Mouse (Mus musculus) inflammation-experienced regulatory T-cells (primary cell): ENCODE data around the gene Jsrp1. TPM values are rescaled to one million over a fixed set of nuclear protein-coding genes. Genes with fewer than 3 reads are reported as not detected.

Experiments
- polyA plus RNA-seq, 2 experiments: library from polyadenylated mRNA; unstranded; fragments of 100-300 nt; shearing (Covaris generic); gene quantifications; one replicate each; pipeline ENCODE4 v1.2.1; 2017

Gene Jsrp1
- 1 to 10 TPM in 1 of 2 experiments, not detected in 1; 1.4 TPM for polyA plus RNA-seq

DNA sequence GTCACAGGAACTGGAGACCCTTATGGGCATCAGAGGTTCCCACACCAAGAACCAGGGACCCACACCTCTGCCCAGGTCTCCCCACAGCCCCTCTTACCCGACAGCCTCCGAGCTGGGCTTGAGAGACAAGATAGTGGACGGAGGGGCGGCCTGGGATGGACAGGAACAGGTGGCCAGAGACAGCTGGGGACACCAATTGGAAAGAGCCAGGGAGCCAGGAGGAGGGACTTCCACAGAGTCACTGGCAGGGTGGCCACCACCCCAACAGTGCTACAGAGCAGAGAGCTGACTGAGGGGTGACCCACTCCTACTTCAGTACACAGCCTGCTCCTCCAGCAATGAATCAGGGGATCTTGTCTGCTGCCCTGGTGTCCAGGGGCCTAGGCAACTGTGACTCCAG is at the start of gene Jsrp1:
Jsrp1 (minus strand) TSS at position 133 of the 400 bp plus-strand sequence.

DNA sequence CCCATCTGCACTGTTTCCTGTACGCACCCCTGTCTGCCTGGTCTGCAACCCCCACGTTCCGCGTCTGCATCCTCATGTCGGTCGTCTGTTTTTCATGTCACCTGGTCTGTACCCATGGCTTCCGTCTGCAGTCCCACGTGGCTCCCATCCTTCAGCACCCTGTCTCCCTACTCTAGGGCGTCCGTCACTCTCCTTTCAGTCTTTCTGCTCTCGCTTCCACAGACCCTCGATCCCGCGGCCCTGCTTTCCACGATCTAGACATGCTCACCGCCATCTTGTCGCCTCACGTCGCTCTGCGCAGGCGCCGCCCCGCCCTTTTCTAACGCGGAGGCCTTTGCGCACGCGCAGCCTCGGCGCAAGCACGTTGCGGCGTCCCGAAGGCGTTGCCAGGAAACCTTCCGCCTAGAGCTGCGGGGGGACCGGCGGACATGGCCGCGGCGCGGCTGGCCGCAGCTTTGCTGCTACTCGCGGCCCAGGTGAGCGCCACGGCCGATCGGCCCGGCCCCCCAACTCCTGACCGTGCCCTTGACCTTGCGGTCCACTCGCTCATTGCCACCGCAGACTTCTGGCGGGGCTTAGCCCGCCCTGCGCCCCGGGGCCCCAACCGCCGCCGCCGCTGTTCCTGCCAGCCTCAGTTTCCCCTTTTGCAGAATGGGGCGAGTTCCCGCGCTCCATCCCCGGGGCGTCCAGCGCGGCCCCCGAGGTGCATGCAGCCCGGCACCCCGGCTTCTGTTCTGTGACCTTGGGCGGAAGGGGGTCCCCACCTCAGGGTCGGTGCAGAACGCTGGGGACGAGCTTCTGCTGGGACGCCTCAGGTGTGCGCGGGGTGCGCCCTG is 41.8 kb upstream of the Jsrp1 start, which contains the start of the genes Lsm7 and Sppl2b:
Lsm7 (minus strand) TSS at position 297 of the 836 bp plus-strand sequence.
Sppl2b (plus strand) TSS at position 363 of the 836 bp plus-strand sequence.

DNA sequence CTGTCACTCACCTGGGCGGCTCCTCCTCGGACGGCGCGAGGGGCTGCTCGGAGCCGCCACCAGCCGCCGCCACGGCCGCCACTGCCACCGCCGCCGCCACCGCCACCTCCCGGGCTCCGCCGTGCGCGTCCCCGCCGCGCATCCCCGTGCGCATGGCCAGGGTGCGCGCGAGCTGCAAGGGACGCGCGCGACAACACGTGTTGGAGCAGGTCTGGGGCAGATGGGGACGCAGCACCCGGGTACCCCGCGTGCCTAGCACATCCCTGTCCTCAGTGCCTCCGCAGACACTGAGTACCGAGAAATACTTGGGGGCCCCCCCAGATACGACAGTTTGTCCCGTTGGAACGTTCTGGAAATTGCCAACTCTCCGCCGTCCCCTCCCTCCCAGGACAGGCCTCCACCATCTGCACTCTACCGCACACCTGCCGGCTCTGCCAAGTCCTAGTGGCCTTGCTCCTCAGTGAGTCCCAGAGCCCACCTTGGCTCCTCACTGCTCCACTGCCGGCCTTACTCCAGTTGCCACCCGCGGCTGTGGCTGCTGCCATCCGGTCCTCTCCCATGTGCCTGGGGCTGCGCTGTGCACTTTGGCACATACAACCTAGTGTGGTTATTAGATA is 30.7 kb upstream of the Jsrp1 start, which contains the start of gene Lingo3:
Lingo3 (minus strand) TSS at position 109 of the 617 bp plus-strand sequence.

DNA sequence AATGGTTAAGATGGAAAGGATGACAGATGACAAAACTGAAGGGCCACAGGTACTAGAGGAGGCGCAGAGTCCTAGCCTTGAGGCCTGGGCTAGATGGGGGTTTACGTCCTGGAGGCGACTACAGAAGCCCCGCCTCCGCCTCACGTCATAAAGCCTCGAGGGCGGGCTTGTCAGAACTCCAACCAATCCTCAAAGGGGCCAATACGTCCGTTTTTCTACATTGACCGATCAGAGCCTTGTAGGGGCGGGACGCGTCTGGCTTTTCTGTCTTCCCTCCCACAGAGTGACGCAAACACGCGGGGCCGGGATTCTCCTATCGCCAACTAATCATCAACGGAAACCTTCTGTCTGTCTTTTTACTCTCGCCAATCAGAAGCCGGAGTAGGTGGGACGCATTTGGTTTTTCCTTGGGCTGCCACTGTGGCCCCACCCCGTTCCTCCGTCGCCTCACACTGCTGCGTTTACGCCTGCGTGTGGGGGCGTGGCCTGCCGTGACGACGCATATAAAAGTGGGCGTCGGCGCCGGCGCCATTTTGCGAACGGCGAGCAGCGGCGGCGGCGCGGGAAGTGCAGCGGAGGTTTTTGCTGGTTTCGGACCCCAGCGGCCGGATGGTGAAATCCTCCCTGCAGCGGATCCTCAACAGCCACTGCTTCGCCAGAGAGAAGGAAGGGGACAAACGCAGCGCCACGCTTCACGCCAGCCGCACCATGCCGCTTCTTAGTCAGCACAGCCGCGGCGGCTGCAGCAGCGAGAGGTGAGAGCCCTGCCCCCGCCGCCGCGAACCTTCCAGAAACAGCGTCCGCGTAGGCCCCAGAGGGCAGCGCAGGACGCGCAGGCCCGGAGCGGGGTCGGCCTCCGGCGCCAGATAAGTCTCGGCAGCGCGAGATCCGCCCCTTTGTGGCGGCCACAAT is 13.1 kb upstream of the Jsrp1 start, which contains the start of gene Oaz1:
Oaz1 (plus strand) TSS at position 506 of the 912 bp plus-strand sequence.

DNA sequence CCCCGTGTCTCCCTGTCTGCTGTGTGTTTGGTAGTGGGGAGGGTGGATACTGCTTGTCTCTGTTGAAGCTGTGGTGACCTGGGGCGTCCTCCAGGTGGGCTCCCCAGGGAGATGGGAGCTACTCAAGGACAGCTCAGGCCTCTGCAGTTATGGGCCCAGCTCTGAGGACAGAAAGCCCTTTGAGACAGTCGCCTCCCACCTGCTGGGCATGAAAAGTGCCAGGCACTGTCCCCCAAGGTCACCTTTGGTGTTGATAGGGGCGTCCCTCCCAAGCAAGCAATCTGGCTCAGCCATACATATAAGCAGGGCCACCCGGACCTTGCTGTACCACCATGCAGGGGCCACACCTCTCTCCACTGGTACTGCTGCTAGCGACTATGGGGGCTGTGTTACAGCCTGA is 8.4 kb downstream of the Jsrp1 start, which contains the start of gene Amh:
Amh (plus strand) TSS at position 328 of the 400 bp plus-strand sequence.

DNA sequence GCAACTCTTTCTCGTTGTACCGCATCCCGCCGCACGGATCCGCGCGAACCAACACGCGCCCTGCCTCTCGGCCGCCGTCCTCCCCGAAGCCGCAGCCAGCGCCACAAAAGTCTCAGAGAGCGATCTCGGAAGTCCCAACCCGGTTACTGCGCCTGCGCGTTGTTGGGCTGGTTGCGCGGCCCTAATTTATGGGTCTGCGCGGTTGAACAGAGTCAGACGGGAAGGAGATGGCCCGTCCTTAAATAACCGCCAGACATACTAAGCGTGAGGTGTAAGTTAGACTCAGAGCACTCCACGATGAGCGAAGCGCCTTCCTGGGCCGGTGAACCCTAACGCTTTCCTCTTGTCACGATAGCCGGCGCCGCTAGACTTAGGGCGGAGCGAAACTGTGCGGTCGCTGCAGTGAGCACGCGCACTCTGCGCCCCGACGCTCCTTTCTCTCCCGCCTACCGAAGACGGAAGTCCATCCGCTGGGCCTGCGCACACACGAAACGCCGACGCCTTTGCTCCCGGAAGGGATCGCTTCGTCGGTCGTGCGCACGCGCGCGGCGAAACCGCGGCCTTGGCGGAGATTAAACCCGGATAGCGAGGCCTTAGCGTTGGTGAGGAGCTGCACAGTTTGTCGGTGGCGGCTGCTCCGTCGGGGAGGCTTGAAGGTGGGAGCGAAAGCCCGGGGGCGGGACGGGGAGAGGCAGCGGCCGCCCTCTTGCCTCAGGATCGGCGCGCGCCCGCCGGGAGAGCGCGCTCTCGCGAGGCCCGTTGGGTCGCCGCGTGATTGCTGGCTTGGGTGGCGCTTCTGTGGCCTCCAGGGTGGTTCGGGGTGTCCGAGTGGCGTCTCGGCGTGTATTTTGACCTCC is 14.9 kb downstream of the Jsrp1 start, which contains the start of the genes Sf3a2 and Plekhj1:
Sf3a2 (plus strand) TSS at position 49 of the 857 bp plus-strand sequence.
Plekhj1 (minus strand) TSS at position 477 of the 857 bp plus-strand sequence.

Other genes with a start within 250 kb of the Jsrp1 start
- gene Klf16, start 236.2 kb downstream of the Jsrp1 start, polyA plus RNA-seq, result 10 to 100 TPM in 1 of 2 experiments, 1 to 10 TPM in 1; 9.0 to 14.4 TPM
- gene Abhd17a, start 223.2 kb downstream of the Jsrp1 start, polyA plus RNA-seq, result 100 to 1,000 TPM; 142 to 155 TPM
- gene Scamp4, start 210.6 kb downstream of the Jsrp1 start, polyA plus RNA-seq, result 100 to 1,000 TPM; 108 to 122 TPM
- gene Adat3, start 210.6 kb downstream of the Jsrp1 start, polyA plus RNA-seq, result 1 to 10 TPM; 5.9 to 9.2 TPM
- 10 to 100 TPM in 1 of 2 experiments, 1 to 10 TPM in 1; 7.1 to 12.4 TPM for gene Gm49322, start 207.5 kb downstream of the Jsrp1 start, polyA plus RNA-seq
- 100 to 1,000 TPM; 291 to 363 TPM for gene Csnk1g2, start 190.7 kb downstream of the Jsrp1 start, polyA plus RNA-seq
- 10 to 100 TPM; 31.9 to 36.5 TPM for gene Btbd2, start 156.4 kb downstream of the Jsrp1 start, polyA plus RNA-seq
- gene Mknk2, start 135.4 kb downstream of the Jsrp1 start, polyA plus RNA-seq, result 100 to 1,000 TPM; 166 to 167 TPM
- 100 to 1,000 TPM; 283 to 285 TPM for gene Mob3a, start 111.5 kb downstream of the Jsrp1 start, polyA plus RNA-seq
- gene Izumo4, start 111.3 kb downstream of the Jsrp1 start, polyA plus RNA-seq, result 100 to 1,000 TPM; 131 to 176 TPM
- 10 to 100 TPM; 72.7 to 75.1 TPM for gene Ap3d1, start 71.2 kb downstream of the Jsrp1 start, polyA plus RNA-seq
- gene Dot1l, start 58.3 kb downstream of the Jsrp1 start, polyA plus RNA-seq, result 10 to 100 TPM; 14.5 to 16.0 TPM
- 10 to 100 TPM; 70.1 to 83.3 TPM for gene Sf3a2, start 15.3 kb downstream of the Jsrp1 start, polyA plus RNA-seq
- 100 to 1,000 TPM; 257 to 326 TPM for gene Plekhj1, start 14.9 kb downstream of the Jsrp1 start, polyA plus RNA-seq
- under 1 TPM in 1 of 2 experiments, not detected in 1; 0.33 TPM for gene Amh, start 8.3 kb downstream of the Jsrp1 start, polyA plus RNA-seq
- 1,000 to 10,000 TPM; 1,795 to 1,959 TPM for gene Oaz1, start 13.2 kb upstream of the Jsrp1 start, polyA plus RNA-seq
- under 1 TPM; 0.14 to 0.66 TPM for gene Lingo3, start 30.5 kb upstream of the Jsrp1 start, polyA plus RNA-seq
- gene Lsm7, start 41.7 kb upstream of the Jsrp1 start, polyA plus RNA-seq, result 100 to 1,000 TPM; 146 to 150 TPM
- 10 to 100 TPM; 30.1 to 44.5 TPM for gene Sppl2b, start 41.8 kb upstream of the Jsrp1 start, polyA plus RNA-seq
- gene Tmprss9, start 58.4 kb upstream of the Jsrp1 start, polyA plus RNA-seq, result under 1 TPM; 0.07 to 0.61 TPM
- 100 to 1,000 TPM; 183 to 221 TPM for gene Timm13, start 87.5 kb upstream of the Jsrp1 start, polyA plus RNA-seq
- 10 to 100 TPM; 17.1 to 18.9 TPM for gene Lmnb2, start 104.7 kb upstream of the Jsrp1 start, polyA plus RNA-seq
- gene Gadd45b, start 116.6 kb upstream of the Jsrp1 start, polyA plus RNA-seq, result 10 to 100 TPM; 36.4 to 91.4 TPM
- gene Gng7, start 201.4 kb upstream of the Jsrp1 start, polyA plus RNA-seq, result under 1 TPM in 1 of 2 experiments, not detected in 1; 0.66 TPM
- gene Diras1, start 212.2 kb upstream of the Jsrp1 start, polyA plus RNA-seq, result 1 to 10 TPM in 1 of 2 experiments, under 1 TPM in 1; 0.36 to 2.3 TPM
- 10 to 100 TPM; 13.2 to 17.6 TPM for gene Slc39a3, start 223.9 kb upstream of the Jsrp1 start, polyA plus RNA-seq
- 100 to 1,000 TPM; 101 to 111 TPM for gene Sgta, start 246.7 kb upstream of the Jsrp1 start, polyA plus RNA-seq